Mouse (Mus musculus) embryonic facial prominence, embryonic 11.5 days (tissue): Measurements from ENCODE around the gene Immp2l. TPM values are rescaled to one million over a fixed set of nuclear protein-coding genes. Genes with fewer than 3 reads are reported as not detected.

Experiments
- ATAC-seq: fragments of 200-750 bp; cut with Nextera tagmentation; replicated peaks from 2 replicates; pipeline ENCODE4 v1.8.0; 2017; ENCODE audit warnings: low read depth; ENCODE audit not compliant: insufficient number of reproducible peaks, low FRiP score, low TSS enrichment
- DNase-seq: peaks from one replicate; pipeline ENCODE4 v3.0.0-alpha.2; 2015; ENCODE audit warnings: low spot score
- H3K27ac ChIP-seq: fragments of 300-500 bp; sonication (generic); replicated peaks from 2 replicates; pipeline ENCODE4 v1.5.1; 2014; ENCODE audit warnings: mild to moderate bottlenecking, low read depth, low read length, control low read depth
- H3K27me3 ChIP-seq: fragments of 300-500 bp; sonication (generic); 2 replicates; pipeline ENCODE4 v1.6.1; 2014; ENCODE audit warnings: mild to moderate bottlenecking, low read length, moderate library complexity, mixed read lengths; ENCODE audit not compliant: control insufficient read depth, insufficient read depth
- H3K36me3 ChIP-seq: fragments of 300-500 bp; sonication (generic); replicated peaks from 2 replicates; pipeline ENCODE4 v1.6.1; 2014; ENCODE audit warnings: low read depth, mild to moderate bottlenecking, low read length, moderate library complexity, mixed read lengths; ENCODE audit not compliant: control insufficient read depth, insufficient read depth
- H3K4me1 ChIP-seq: fragments of 300-500 bp; sonication (generic); 2 replicates; pipeline ENCODE4 v1.6.1; 2014; ENCODE audit warnings: low read length, mixed read lengths; ENCODE audit not compliant: control insufficient read depth, insufficient read depth
- H3K4me2 ChIP-seq: fragments of 300-500 bp; sonication (generic); 2 replicates; pipeline ENCODE4 v1.6.1; 2014; ENCODE audit warnings: low read depth, mild to moderate bottlenecking, control low read depth, low read length, moderate library complexity
- H3K4me3 ChIP-seq: fragments of 300-500 bp; sonication (generic); 2 replicates; pipeline ENCODE4 v1.5.1; 2014; ENCODE audit warnings: low read depth, low read length, control low read depth
- H3K9ac ChIP-seq: fragments of 300-500 bp; sonication (generic); replicated peaks from 2 replicates; pipeline ENCODE4 v1.6.1; 2014; ENCODE audit warnings: mild to moderate bottlenecking, control low read depth, low read length
- H3K9me3 ChIP-seq: fragments of 300-500 bp; sonication (generic); replicated peaks from 2 replicates; pipeline ENCODE4 v1.6.1; 2016; ENCODE audit warnings: mild to moderate bottlenecking, low read length, inconsistent platforms, mixed read lengths; ENCODE audit not compliant: control insufficient read depth
- WGBS: fragments of 180-500 bp; shearing (Covaris S2); extraction: QIAGEN DNeasy Blood & Tissue Kit; methylation state at CpG from one replicate; pipeline ENCODE4 v1.1.7; 2014; 5-methylcytosine and 5-hydroxymethylcytosine counted together
- polyA plus RNA-seq: library from polyadenylated mRNA; unstranded; fragments of >200 nt; fragmentation: Nextera tagmentation; extraction: Ambion mirVana; gene quantifications from 2 replicates; pipeline ENCODE4 v1.2.1, GENCODE M21; 2014

The Immp2l gene
- polyA plus RNA-seq, 1 experiment from 2014 or later: 10.4 TPM

DNA sequence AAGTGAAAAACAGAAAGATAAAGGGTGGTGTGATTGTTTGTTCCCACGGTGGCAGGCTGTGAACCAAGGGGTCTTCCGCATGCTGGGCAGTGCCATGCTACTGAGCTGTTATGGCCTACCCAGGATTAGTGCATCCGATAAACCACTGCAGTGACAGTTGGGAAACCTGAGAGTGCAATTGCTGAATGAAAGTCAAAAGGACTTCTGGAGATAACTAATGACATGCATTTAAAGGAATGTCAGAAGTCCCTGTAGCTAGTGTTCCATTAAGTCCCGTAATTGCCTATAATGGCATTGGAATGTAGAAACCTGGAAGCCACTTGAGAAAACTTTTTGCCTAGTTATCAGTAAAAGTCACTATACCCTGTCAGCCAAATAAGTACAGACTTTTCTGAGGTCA lies 135.7 kb downstream of the Immp2l start:
- Histone ChIP-seq H3K4me2 (no peak overlapping the region), H3K9me3 (no peaks in the 10 kb centered on the region), H3K27me3 (no peaks in the 10 kb centered on the region), H3K9ac (no peak overlapping the region), H3K27ac (no peak overlapping the region), H3K4me1 (no peaks in the 10 kb centered on the region), H3K36me3 (no peaks in the 10 kb centered on the region), H3K4me3 (no peak overlapping the region)
- DNase-seq (peak; percentile 3), ATAC-seq (no peak)
- WGBS: 60% methylated on average over 4 of the region's 4 CpGs

DNA sequence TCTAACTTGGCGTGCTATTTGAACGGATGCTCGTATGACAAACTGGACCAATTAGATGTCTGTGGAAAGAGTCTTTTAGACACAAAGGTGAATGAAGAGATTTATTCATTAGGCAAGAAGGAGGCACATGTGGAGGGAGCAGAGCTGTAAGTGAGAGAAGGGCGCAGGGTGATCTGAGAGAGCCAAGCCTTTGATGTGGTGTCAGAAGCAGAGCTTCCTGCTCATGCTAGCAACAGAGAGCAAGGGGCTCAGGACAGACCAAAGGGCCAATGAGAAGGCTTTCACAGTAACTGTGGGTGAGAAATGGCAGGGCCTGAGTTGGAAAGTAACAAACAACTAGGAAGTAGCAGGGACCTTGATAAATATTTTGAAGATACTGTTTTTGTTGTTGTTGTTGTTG lies 143.9 kb downstream of the Immp2l start:
- Histone ChIP-seq H3K36me3 (no peaks in the 10 kb centered on the region), H3K4me3 (no peak overlapping the region), H3K27ac (no peak overlapping the region), H3K4me1 (no peaks in the 10 kb centered on the region), H3K4me2 (no peak overlapping the region), H3K27me3 (no peaks in the 10 kb centered on the region), H3K9ac (no peak overlapping the region), H3K9me3 (no peaks in the 10 kb centered on the region)
- no peak for ATAC-seq
- WGBS: 76% methylated on average over 4 of the region's 4 CpGs
- DNase-seq: no peak

DNA sequence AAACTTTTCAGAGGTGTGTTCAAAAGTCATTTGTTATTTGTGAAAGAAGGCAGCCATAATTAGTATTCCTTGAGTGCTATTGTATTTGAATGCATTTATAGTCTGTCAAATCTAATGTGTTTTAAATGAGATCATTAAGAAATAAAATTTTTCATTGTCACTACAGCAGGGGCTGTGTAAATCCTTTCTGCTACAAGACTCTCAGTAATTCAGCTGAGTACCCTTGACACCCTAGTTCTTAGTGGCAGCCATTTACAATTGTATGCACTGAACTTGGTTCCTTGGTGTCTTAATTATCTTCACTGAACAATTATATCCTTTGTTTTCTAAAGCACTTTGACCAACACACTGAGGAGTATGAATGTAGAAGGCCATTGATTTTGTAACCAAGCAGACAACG lies 146.2 kb downstream of the Immp2l start:
- no peak overlapping the region for H3K9ac ChIP-seq
- no peak for ATAC-seq
- H3K4me1 ChIP-seq: no peaks in the 10 kb centered on the region
- DNase-seq: no peak
- no peaks in the 10 kb centered on the region for H3K27me3 ChIP-seq
- H3K4me3 ChIP-seq: no peak overlapping the region
- H3K36me3 ChIP-seq: no peaks in the 10 kb centered on the region
- no peak overlapping the region for H3K27ac ChIP-seq
- 47% methylated on average over 1 of the region's 1 CpGs for WGBS
- H3K9me3 ChIP-seq: no peaks in the 10 kb centered on the region
- H3K4me2 ChIP-seq: no peak overlapping the region

DNA sequence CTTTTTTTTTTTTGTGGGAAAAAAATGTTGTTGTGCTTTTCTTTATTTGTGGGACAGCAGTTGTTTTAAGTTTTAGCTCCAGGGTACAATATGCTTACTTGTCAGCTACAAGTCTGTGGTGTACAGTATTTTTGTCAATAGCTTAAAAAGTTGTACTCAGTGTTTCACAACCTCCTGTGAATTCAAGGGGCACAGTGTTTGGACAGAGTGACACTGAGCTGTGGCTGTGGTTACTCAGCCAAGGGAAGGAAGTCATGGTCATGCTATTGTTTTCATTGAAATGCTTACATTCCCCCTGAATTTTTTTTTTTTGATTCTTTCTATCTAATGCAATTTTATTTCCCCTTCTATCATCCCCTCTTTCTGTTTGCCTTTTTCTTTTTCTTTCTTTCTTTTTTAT lies 159.0 kb downstream of the Immp2l start:
- ATAC-seq: no peak
- no peak overlapping the region for H3K27ac ChIP-seq

GRCm38 (mm10) chr12:41185060-41185459 lies 161.2 kb downstream of the Immp2l start:
- no peak overlapping the region for H3K27ac ChIP-seq
- no peak overlapping the region for H3K4me2 ChIP-seq
- no peaks in the 10 kb centered on the region for H3K27me3 ChIP-seq
- 85% methylated on average over 4 of the region's 4 CpGs for WGBS
- H3K4me3 ChIP-seq: no peak overlapping the region
- no peak for ATAC-seq
- no peaks in the 10 kb centered on the region for H3K36me3 ChIP-seq
- H3K4me1 ChIP-seq: no peaks in the 10 kb centered on the region
- no peak for DNase-seq
- no peak overlapping the region for H3K9ac ChIP-seq
- H3K9me3 ChIP-seq: no peaks in the 10 kb centered on the region

More for the DNA sequence above, 159.0 kb downstream of the Immp2l start:
- Histone ChIP-seq H3K4me1 (no peaks in the 10 kb centered on the region), H3K4me2 (no peak overlapping the region), H3K9ac (no peak overlapping the region), H3K4me3 (no peak overlapping the region), H3K36me3 (no peaks in the 10 kb centered on the region), H3K9me3 (no peaks in the 10 kb centered on the region), H3K27me3 (no peaks in the 10 kb centered on the region)
- DNase-seq: no peak

- Histone ChIP-seq H3K4me2 (no peak overlapping the region), H3K36me3 (no peaks in the 10 kb centered on the region), H3K27ac (no peak overlapping the region), H3K9ac (no peak overlapping the region), H3K27me3 (no peaks in the 10 kb centered on the region), H3K9me3 (no peaks in the 10 kb centered on the region), H3K4me3 (no peak overlapping the region), H3K4me1 (no peaks in the 10 kb centered on the region)
- WGBS: 95% methylated on average over 6 of the region's 6 CpGs
- DNase-seq: no peak
- no peak for ATAC-seq
Observed at GRCm38 (mm10) chr12:41185509-41185908, 161.6 kb downstream of the Immp2l start.

- DNase-seq (no peak), ATAC-seq (no peak)
- no peak overlapping the region for H3K4me3 ChIP-seq
- H3K4me1 ChIP-seq: no peaks in the 10 kb centered on the region
- no peak overlapping the region for H3K27ac ChIP-seq
- no peak overlapping the region for H3K9ac ChIP-seq
- no peaks in the 10 kb centered on the region for H3K36me3 ChIP-seq
- no peak overlapping the region for H3K4me2 ChIP-seq
- no peaks in the 10 kb centered on the region for H3K9me3 ChIP-seq
- WGBS: 79% methylated on average over 3 of the region's 3 CpGs
- H3K27me3 ChIP-seq: no peaks in the 10 kb centered on the region
Observed at GRCm38 (mm10) chr12:41192829-41193228, 168.9 kb downstream of the Immp2l start.

- no peak overlapping the region for H3K27ac ChIP-seq
- 95% methylated on average over 2 of the region's 2 CpGs for WGBS
Observed at GRCm38 (mm10) chr12:41196374-41196773, 172.5 kb downstream of the Immp2l start.

More at GRCm38 (mm10) chr12:41196374-41196773, 172.5 kb downstream of the Immp2l start:
- Histone ChIP-seq H3K9ac (no peak overlapping the region), H3K36me3 (no peaks in the 10 kb centered on the region), H3K4me2 (no peak overlapping the region), H3K27me3 (no peaks in the 10 kb centered on the region), H3K4me3 (no peak overlapping the region), H3K4me1 (no peaks in the 10 kb centered on the region), H3K9me3 (no peaks in the 10 kb centered on the region)
- ATAC-seq (no peak), DNase-seq (no peak)
